ENCODE assay signal across 26 mouse cellular contexts in the genomic region with DNA sequence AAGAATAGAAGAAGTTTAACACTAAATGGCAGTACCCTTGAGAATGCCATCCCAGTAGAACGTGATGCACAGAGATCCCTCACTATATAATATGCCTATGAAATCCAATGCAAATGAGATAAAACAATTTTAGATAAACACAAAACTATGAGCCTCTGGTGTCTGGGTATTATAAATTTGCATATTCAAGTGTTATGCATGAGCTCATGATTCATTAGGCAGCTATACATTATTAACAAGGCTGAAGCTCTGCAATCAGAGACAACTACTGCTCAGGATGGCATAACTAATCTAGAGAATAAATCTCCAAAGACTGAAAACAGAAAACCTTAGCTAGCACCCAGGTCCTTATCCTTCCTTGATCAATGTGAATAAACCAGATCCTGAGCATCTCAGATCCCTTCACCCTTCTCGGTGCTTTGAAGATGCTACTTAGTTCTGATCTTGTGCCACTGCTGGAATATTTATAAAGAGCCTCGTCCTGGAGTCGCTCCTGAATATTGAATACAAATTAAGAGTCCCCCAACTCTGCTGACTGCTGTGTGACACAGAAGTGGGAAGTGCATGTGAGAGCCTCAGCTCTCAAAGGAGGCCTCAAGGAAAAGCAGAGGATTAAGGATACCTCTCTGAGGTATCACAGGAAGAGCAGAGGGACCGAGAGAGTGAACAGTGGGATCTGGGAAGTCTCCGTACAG.
DNase-seq lines count a peak whose midpoint lies in the region; ATAC-seq lines count a peak whose summit lies in the region.
"Had no signal": no experiment of that assay in that cellular context is flagged by ENCODE, and none has a peak within 500 bp of the region (broad histone marks: within the 10 kb centered on the region; RNA-seq: fewer than 3 reads in every experiment).

No protein-coding gene starts in this region.

- no peak overlapping the region for H3K27ac ChIP-seq in forebrain, embryonic 14.5 days (ENCODE audit: low read depth, low read length)
- no peak overlapping the region for H3K27ac ChIP-seq in forebrain, embryonic 10.5 days
- H3K27ac ChIP-seq in midbrain, embryonic 12.5 days (replicated peaks) = no peak overlapping the region
- no peak overlapping the region for H3K27ac ChIP-seq in midbrain, embryonic 10.5 days (replicated peaks)
- H3K27ac ChIP-seq in hindbrain, embryonic 15.5 days (replicated peaks) = no peak overlapping the region; the same call in 1 of the 2 replicates
- no peak overlapping the region for H3K27ac ChIP-seq in midbrain, embryonic 16.5 days (ENCODE audit: low read length)
- H3K27ac ChIP-seq: limb, embryonic 13.5 days; lung, embryonic 15.5 days; neural tube, embryonic 13.5 days had no signal

- peak; percentile 15 for DNase-seq in forebrain, embryonic 14.5 days (ENCODE audit: low spot score)
- no peak for DNase-seq in forebrain, embryonic 10.5 days (ENCODE audit: extremely low spot score, low spot score)
- DNase-seq in midbrain, embryonic 10.5 days (ENCODE audit: low spot score) = no peak
- no peak for DNase-seq in spleen, adult 18-20 months
- DNase-seq: adrenal gland, postnatal 25 days; cerebellum, adult 18-20 months; cerebellum, postnatal 10 days; gastrocnemius, postnatal 14 days; heart, adult 18-20 months; heart, postnatal 36 days; kidney, adult 2 months; layer of hippocampus, adult 9-11 months; right cerebral cortex, postnatal 4 days; thymus, adult 2 months; thymus, postnatal 4 days had no signal

- no peaks in the 10 kb centered on the region for H3K27me3 ChIP-seq in forebrain, embryonic 14.5 days (replicated peaks; ENCODE audit: control insufficient read depth, insufficient read depth, low read length)
- no peaks in the 10 kb centered on the region for H3K27me3 ChIP-seq in forebrain, embryonic 10.5 days (ENCODE audit: poor library complexity, severe bottlenecking)
- no peaks in the 10 kb centered on the region for H3K27me3 ChIP-seq in midbrain, embryonic 12.5 days
- H3K27me3 ChIP-seq in midbrain, embryonic 10.5 days (ENCODE audit: low read depth, poor library complexity, severe bottlenecking) = no peaks in the 10 kb centered on the region
- no peaks in the 10 kb centered on the region for H3K27me3 ChIP-seq in hindbrain, embryonic 15.5 days
- H3K27me3 ChIP-seq in midbrain, embryonic 16.5 days (ENCODE audit: control insufficient read depth, insufficient read depth, low read depth, low read length) = no peaks in the 10 kb centered on the region
- H3K27me3 ChIP-seq: limb, embryonic 13.5 days; lung, embryonic 15.5 days; neural tube, embryonic 13.5 days; Patski had no signal

- no peaks in the 10 kb centered on the region for H3K36me3 ChIP-seq in forebrain, embryonic 14.5 days (ENCODE audit: control insufficient read depth, insufficient read depth, low read length)
- no peaks in the 10 kb centered on the region for H3K36me3 ChIP-seq in forebrain, embryonic 10.5 days (replicated peaks)
- H3K36me3 ChIP-seq in midbrain, embryonic 12.5 days = no peaks in the 10 kb centered on the region
- H3K36me3 ChIP-seq in midbrain, embryonic 10.5 days = no peaks in the 10 kb centered on the region
- no peaks in the 10 kb centered on the region for H3K36me3 ChIP-seq in hindbrain, embryonic 15.5 days
- no peaks in the 10 kb centered on the region for H3K36me3 ChIP-seq in midbrain, embryonic 16.5 days (ENCODE audit: control insufficient read depth, insufficient read depth, low read length)
- H3K36me3 ChIP-seq: limb, embryonic 13.5 days; lung, embryonic 15.5 days; neural tube, embryonic 13.5 days had no signal

- no peaks in the 10 kb centered on the region for H3K4me1 ChIP-seq in forebrain, embryonic 14.5 days (ENCODE audit: control insufficient read depth, insufficient read depth, low read length)
- no peaks in the 10 kb centered on the region for H3K4me1 ChIP-seq in forebrain, embryonic 10.5 days
- no peaks in the 10 kb centered on the region for H3K4me1 ChIP-seq in midbrain, embryonic 12.5 days
- no peaks in the 10 kb centered on the region for H3K4me1 ChIP-seq in midbrain, embryonic 10.5 days
- 0 out of 2 replicates have a peak, but pooled peaks cover 3% of the 10 kb centered on the region for H3K4me1 ChIP-seq in hindbrain, embryonic 15.5 days (replicated peaks)
- H3K4me1 ChIP-seq in midbrain, embryonic 16.5 days (ENCODE audit: control insufficient read depth, insufficient read depth, low read length) = no peaks in the 10 kb centered on the region; the same call in 1 of the 2 replicates
- H3K4me1 ChIP-seq: limb, embryonic 13.5 days; lung, embryonic 15.5 days had no signal

- peak; percentile 62; the same call in 1 of the 2 replicates for ATAC-seq in forebrain, embryonic 14.5 days
- ATAC-seq in midbrain, embryonic 12.5 days (ENCODE audit: low FRiP score, low read depth) = peak; percentile 48; the same call in 1 of the 2 replicates
- ATAC-seq in hindbrain, embryonic 15.5 days (ENCODE audit: low FRiP score, low read depth) = peak; percentile 55; the same call in 1 of the 2 replicates
- ATAC-seq in midbrain, embryonic 16.5 days = peak; percentile 82
- ATAC-seq in granulocyte monocyte progenitor cell, adult 5-6 weeks (replicated peaks; ENCODE audit: poor library complexity, severe bottlenecking) = no peak
- ATAC-seq: Patski had no signal

- 64% methylated on average over 6 of the region's 6 CpGs for WGBS in forebrain, embryonic 14.5 days
- 86% methylated on average over 6 of the region's 6 CpGs for WGBS in forebrain, embryonic 10.5 days
- WGBS in midbrain, embryonic 12.5 days = 63% methylated on average over 6 of the region's 6 CpGs
- 82% methylated on average over 6 of the region's 6 CpGs for WGBS in midbrain, embryonic 10.5 days
- 57% methylated on average over 6 of the region's 6 CpGs for WGBS in hindbrain, embryonic 15.5 days
- 44% methylated on average over 6 of the region's 6 CpGs for WGBS in midbrain, embryonic 16.5 days

- H3K4me2 ChIP-seq in forebrain, embryonic 14.5 days (ENCODE audit: low read length) = no peak overlapping the region
- H3K4me2 ChIP-seq in midbrain, embryonic 12.5 days (replicated peaks) = no peak overlapping the region
- H3K4me2 ChIP-seq in hindbrain, embryonic 15.5 days = no peak overlapping the region
- H3K4me2 ChIP-seq in midbrain, embryonic 16.5 days (ENCODE audit: low read length) = no peak overlapping the region
- H3K4me2 ChIP-seq: heart, embryonic 11.5 days; limb, embryonic 13.5 days; liver, embryonic 11.5 days; lung, embryonic 15.5 days; neural tube, embryonic 13.5 days had no signal

- no peak overlapping the region for H3K4me3 ChIP-seq in forebrain, embryonic 14.5 days (ENCODE audit: low read depth, low read length)
- no peak overlapping the region for H3K4me3 ChIP-seq in forebrain, embryonic 10.5 days
- H3K4me3 ChIP-seq in midbrain, embryonic 12.5 days = no peak overlapping the region
- H3K4me3 ChIP-seq in midbrain, embryonic 10.5 days = no peak overlapping the region
- H3K4me3 ChIP-seq in hindbrain, embryonic 15.5 days = no peak overlapping the region
- H3K4me3 ChIP-seq in midbrain, embryonic 16.5 days (ENCODE audit: low read depth, low read length) = no peak overlapping the region
- H3K4me3 ChIP-seq: erythroblast, embryonic 14.5 days; limb, embryonic 13.5 days; lung, embryonic 15.5 days; neural tube, embryonic 13.5 days had no signal

- no peak overlapping the region for H3K9ac ChIP-seq in forebrain, embryonic 14.5 days (ENCODE audit: low read length)
- H3K9ac ChIP-seq in midbrain, embryonic 12.5 days (replicated peaks) = no peak overlapping the region
- H3K9ac ChIP-seq in hindbrain, embryonic 15.5 days = no peak overlapping the region
- H3K9ac ChIP-seq in midbrain, embryonic 16.5 days (ENCODE audit: low read depth, low read length) = no peak overlapping the region
- H3K9ac ChIP-seq: limb, embryonic 13.5 days; lung, embryonic 15.5 days; neural tube, embryonic 13.5 days had no signal

- H3K9me3 ChIP-seq in forebrain, embryonic 14.5 days (replicated peaks; ENCODE audit: control insufficient read depth, low read length) = no peaks in the 10 kb centered on the region
- no peaks in the 10 kb centered on the region; the same call in 1 of the 2 replicates for H3K9me3 ChIP-seq in forebrain, embryonic 10.5 days
- H3K9me3 ChIP-seq in midbrain, embryonic 12.5 days = no peaks in the 10 kb centered on the region
- H3K9me3 ChIP-seq in midbrain, embryonic 10.5 days (replicated peaks) = no peaks in the 10 kb centered on the region
- H3K9me3 ChIP-seq in hindbrain, embryonic 15.5 days = no peaks in the 10 kb centered on the region
- no peaks in the 10 kb centered on the region for H3K9me3 ChIP-seq in midbrain, embryonic 16.5 days (replicated peaks; ENCODE audit: control insufficient read depth, low read length, poor library complexity, severe bottlenecking)
- H3K9me3 ChIP-seq: limb, embryonic 13.5 days; lung, embryonic 15.5 days; neural tube, embryonic 13.5 days had no signal
